12 mouse cellular contexts compared by ENCODE assay signal in the genomic region with DNA sequence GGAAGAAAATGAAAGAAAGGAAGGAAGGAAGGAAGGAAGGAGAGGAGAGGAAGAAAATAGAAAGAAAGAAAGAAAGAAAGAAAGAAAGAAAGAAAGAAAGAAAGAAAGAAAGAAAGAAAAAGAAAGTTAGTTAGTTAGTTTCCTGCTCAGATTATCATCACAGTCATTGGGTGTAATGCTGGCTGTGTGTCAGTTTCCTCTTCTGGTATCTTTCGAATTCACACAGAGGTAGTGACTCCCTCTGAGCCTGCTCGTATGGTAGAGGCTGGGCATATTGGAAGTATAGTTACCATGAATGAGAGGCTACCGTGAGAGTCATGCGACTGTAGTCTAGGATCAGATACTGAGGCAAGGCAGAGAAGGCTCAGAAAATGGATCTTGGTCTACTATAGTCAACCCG.
DNase-seq lines count a peak whose midpoint lies in the region; ATAC-seq lines count a peak whose summit lies in the region.
"Had no signal": no experiment of that assay in that cellular context is flagged by ENCODE, and none has a peak within 500 bp of the region (broad histone marks: within the 10 kb centered on the region; RNA-seq: fewer than 3 reads in every experiment).

No protein-coding gene starts in this region.

- ATAC-seq in common myeloid progenitor, adult 5-6 weeks (replicated peaks; ENCODE audit: low read depth, poor library complexity, severe bottlenecking), result peak; percentile 39; the same call in 1 of the 2 replicates
- peak; percentile 93 for ATAC-seq in megakaryocyte-erythroid progenitor cell, adult 5-6 weeks (replicated peaks; ENCODE audit: low FRiP score, low TSS enrichment, poor library complexity, severe bottlenecking)
- ATAC-seq: forebrain, embryonic 16.5 days; hindbrain, embryonic 16.5 days had no signal

- peak; percentile 61 for DNase-seq in 416B (ENCODE audit: low read depth)
- DNase-seq in CD4-positive helper T cell, adult 2 months (ENCODE audit: low read depth, low spot score), result peak; percentile 31
- DNase-seq in spleen, adult 12 weeks (ENCODE audit: low spot score), result no peak
- no peak for DNase-seq in right cerebral cortex, adult 18-20 months
- no peak for DNase-seq in left cerebral cortex, adult 18-20 months (ENCODE audit: low spot score in 2 of 2)
- DNase-seq: gastrocnemius, postnatal 10 days; right cerebral cortex, postnatal 25 days; thymus, postnatal 14 days had no signal

Comparison
In these comparisons a context has a peak if more than half of its experiments do, and no peak if none do; other contexts are left out.
1. DNase-seq: peak in 416B (single experiment) and CD4-positive helper T cell, adult 2 months (single experiment); none in spleen, adult 12 weeks (single experiment), right cerebral cortex, adult 18-20 months (single experiment) and left cerebral cortex, adult 18-20 months (0 of 2).